Comparison of ENCODE assay signal across 10 mouse cellular contexts in genomic region chr1:154983325-154983724, GRCm38 (mm10).
DNase-seq lines count a peak whose midpoint lies in the region; TF ChIP-seq lines count a peak whose summit lies in the region.
"Had no signal": no experiment of that assay in that cellular context is flagged by ENCODE, and none has a peak within 500 bp of the region (broad histone marks: within the 10 kb centered on the region; RNA-seq: fewer than 3 reads in every experiment).

No protein-coding gene starts in this region.

- no peaks in the 10 kb centered on the region for H3K9me3 ChIP-seq in midbrain, embryonic 10.5 days (replicated peaks)
- H3K9me3 ChIP-seq: embryonic facial prominence, embryonic 12.5 days; liver, embryonic 13.5 days had no signal

- DNase-seq in layer of hippocampus, adult 2 months (ENCODE audit: low spot score in 2 of 2): no peak
- DNase-seq in layer of hippocampus, adult 9-11 months: no peak
- peak; percentile 86 to 91 for DNase-seq in adrenal gland, postnatal 36 days
- DNase-seq in gastrocnemius, adult 8-10 months (ENCODE audit: low spot score in 2 of 2): peak; percentile 70 to 85
- DNase-seq in ovary, postnatal 14 days (ENCODE audit: low spot score): peak; percentile 13
- no peak for DNase-seq in midbrain, embryonic 10.5 days (ENCODE audit: low spot score)
- DNase-seq in left cerebral cortex, adult 8-10 months (ENCODE audit: low spot score in 2 of 2): no peak
- no peak for DNase-seq in frontal cortex, postnatal 14 days (ENCODE audit: low spot score in 2 of 2)
- DNase-seq: liver, embryonic 13.5 days had no signal

- no peaks in the 10 kb centered on the region for H3K36me3 ChIP-seq in midbrain, embryonic 10.5 days
- H3K36me3 ChIP-seq: embryonic facial prominence, embryonic 12.5 days; liver, embryonic 13.5 days had no signal

- peak; percentile 37 for TF ChIP-seq CTCF in layer of hippocampus, adult 2 months (conservative IDR thresholded peaks at IDR 0.05)

- H3K4me1 ChIP-seq in midbrain, embryonic 10.5 days: peaks cover 12% of the 10 kb centered on the region
- H3K4me1 ChIP-seq: embryonic facial prominence, embryonic 12.5 days; liver, embryonic 13.5 days had no signal

- 93% methylated on average over 7 of the region's 7 CpGs for WGBS in midbrain, embryonic 10.5 days

- no peaks in the 10 kb centered on the region for H3K27me3 ChIP-seq in midbrain, embryonic 10.5 days (ENCODE audit: low read depth, poor library complexity, severe bottlenecking)
- H3K27me3 ChIP-seq: embryonic facial prominence, embryonic 12.5 days; liver, embryonic 13.5 days had no signal

- H3K4me3 ChIP-seq in layer of hippocampus, adult 2 months: no peak overlapping the region
- no peak overlapping the region for H3K4me3 ChIP-seq in midbrain, embryonic 10.5 days
- H3K4me3 ChIP-seq: embryonic facial prominence, embryonic 12.5 days; liver, embryonic 13.5 days had no signal

- no peak overlapping the region for H3K27ac ChIP-seq in layer of hippocampus, adult 2 months
- no peak overlapping the region for H3K27ac ChIP-seq in midbrain, embryonic 10.5 days (replicated peaks)
- H3K27ac ChIP-seq: embryonic facial prominence, embryonic 12.5 days; liver, embryonic 13.5 days had no signal

Comparison
In these comparisons a context has a peak if more than half of its experiments do, and no peak if none do; other contexts are left out.
1. DNase-seq: peak in adrenal gland, postnatal 36 days (2 of 2), gastrocnemius, adult 8-10 months (2 of 2) and ovary, postnatal 14 days (single experiment); none in layer of hippocampus, adult 2 months (0 of 2), layer of hippocampus, adult 9-11 months (single experiment), midbrain, embryonic 10.5 days (single experiment), left cerebral cortex, adult 8-10 months (0 of 2) and frontal cortex, postnatal 14 days (0 of 2).